Mouse (Mus musculus) limb, embryonic 12.5 days (tissue): Measurements from ENCODE around the gene Myog. TPM values are rescaled to one million over a fixed set of nuclear protein-coding genes. Genes with fewer than 3 reads are reported as not detected.

Experiments
- ATAC-seq: fragments of 200-750 bp; cut with Nextera tagmentation; 2 replicates; pipeline ENCODE4 v1.8.0; 2017; ENCODE audit warnings: low read depth, moderate TSS enrichment; ENCODE audit not compliant: insufficient number of reproducible peaks, insufficient read depth, low FRiP score, low TSS enrichment
- H3K27ac ChIP-seq: fragments of 300-500 bp; sonication (generic); 2 replicates; pipeline ENCODE4 v1.5.1; 2016; ENCODE audit warnings: mild to moderate bottlenecking, moderate library complexity
- H3K27me3 ChIP-seq: fragments of 300-500 bp; sonication (generic); 2 replicates; pipeline ENCODE4 v1.6.1; 2016; ENCODE audit warnings: mild to moderate bottlenecking, moderate library complexity
- H3K36me3 ChIP-seq: fragments of 300-500 bp; sonication (generic); 2 replicates; pipeline ENCODE4 v1.6.1; 2016; ENCODE audit warnings: mild to moderate bottlenecking, moderate library complexity
- H3K4me1 ChIP-seq: fragments of 300-500 bp; sonication (generic); replicated peaks from 2 replicates; pipeline ENCODE4 v1.6.1; 2016
- H3K4me2 ChIP-seq: fragments of 300-500 bp; sonication (generic); 2 replicates; pipeline ENCODE4 v1.6.1; 2016; ENCODE audit warnings: mild to moderate bottlenecking, moderate library complexity
- H3K4me3 ChIP-seq: fragments of 300-500 bp; sonication (generic); replicated peaks from 2 replicates; pipeline ENCODE4 v1.5.1; 2016; ENCODE audit warnings: mild to moderate bottlenecking
- H3K9ac ChIP-seq: fragments of 300-500 bp; sonication (generic); replicated peaks from 2 replicates; pipeline ENCODE4 v1.6.1; 2016; ENCODE audit warnings: mild to moderate bottlenecking, moderate library complexity
- H3K9me3 ChIP-seq: fragments of 300-500 bp; sonication (generic); 2 replicates; pipeline ENCODE4 v1.6.1; 2016; ENCODE audit warnings: mild to moderate bottlenecking, moderate library complexity
- WGBS: fragments of 180-500 bp; shearing (Covaris S2); methylation state at CpG from one replicate; pipeline ENCODE4 v1.1.7; 2016; 5-methylcytosine and 5-hydroxymethylcytosine counted together
- polyA plus RNA-seq: library from polyadenylated mRNA; unstranded; fragments of >200 nt; fragmentation: Nextera tagmentation; extraction: Ambion mirVana; gene quantifications from 2 replicates; pipeline ENCODE4 v1.2.1, GENCODE M21; 2016

The Myog gene
- polyA plus RNA-seq, 1 experiment from 2014 or later, result 108 TPM

DNA sequence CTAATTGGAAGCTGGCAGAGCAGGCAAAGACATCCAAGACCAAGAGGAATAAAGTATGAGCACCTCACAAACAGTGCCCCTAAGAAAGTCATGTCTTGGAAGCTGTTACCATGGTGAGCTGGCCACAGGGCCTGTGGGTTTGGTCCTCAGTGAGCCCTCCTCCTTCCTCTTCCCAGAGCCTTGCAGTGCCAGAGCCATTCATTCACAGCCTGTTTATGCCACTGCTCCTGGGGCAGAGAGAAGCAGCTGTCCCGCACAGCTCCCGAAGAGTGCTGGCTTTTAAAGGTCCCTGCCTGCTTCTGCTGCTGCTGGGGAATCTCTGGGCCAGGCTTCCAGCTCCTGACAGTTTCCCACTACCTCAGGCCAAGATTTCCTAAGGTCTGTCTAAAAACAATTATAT lies 24.0 kb upstream of the Myog start:
- Histone ChIP-seq H3K4me2 (no peak overlapping the region), H3K9ac (no peak overlapping the region), H3K36me3 (no peaks in the 10 kb centered on the region), H3K9me3 (peaks cover 5% of the 10 kb centered on the region; the same call in 1 of the 2 replicates), H3K27ac (no peak overlapping the region), H3K4me3 (no peak overlapping the region), H3K27me3 (no peaks in the 10 kb centered on the region), H3K4me1 (no peaks in the 10 kb centered on the region)
- WGBS, result 30% methylated on average over 2 of the region's 2 CpGs
- no peak for ATAC-seq

DNA sequence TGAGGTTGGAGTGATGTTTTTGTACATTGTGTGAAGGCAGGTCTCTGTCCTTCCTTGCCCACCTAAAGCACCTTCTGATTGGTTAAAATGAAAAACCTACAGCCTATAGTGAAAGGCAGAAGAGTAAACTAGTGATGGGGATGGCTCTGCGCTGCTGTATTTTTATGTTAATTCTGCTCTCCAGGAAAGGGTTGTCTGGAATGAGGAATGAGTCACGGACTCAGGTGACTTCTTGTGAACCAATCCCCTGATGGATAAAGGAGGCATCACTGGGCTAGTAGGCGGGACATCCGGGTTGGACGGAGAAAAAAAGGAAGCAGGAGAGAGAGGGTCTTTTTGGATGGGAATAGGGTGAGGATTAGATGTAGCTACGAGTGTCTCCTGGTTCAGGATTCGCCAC lies 19.8 kb upstream of the Myog start:
- Histone ChIP-seq H3K9ac (no peak overlapping the region), H3K4me3 (no peak overlapping the region), H3K36me3 (no peaks in the 10 kb centered on the region), H3K27ac (no peak overlapping the region), H3K9me3 (no peaks in the 10 kb centered on the region), H3K27me3 (no peaks in the 10 kb centered on the region), H3K4me2 (no peak overlapping the region), H3K4me1 (peaks cover 12% of the 10 kb centered on the region)
- no peak for ATAC-seq
- WGBS, result 73% methylated on average over 7 of the region's 7 CpGs

DNA sequence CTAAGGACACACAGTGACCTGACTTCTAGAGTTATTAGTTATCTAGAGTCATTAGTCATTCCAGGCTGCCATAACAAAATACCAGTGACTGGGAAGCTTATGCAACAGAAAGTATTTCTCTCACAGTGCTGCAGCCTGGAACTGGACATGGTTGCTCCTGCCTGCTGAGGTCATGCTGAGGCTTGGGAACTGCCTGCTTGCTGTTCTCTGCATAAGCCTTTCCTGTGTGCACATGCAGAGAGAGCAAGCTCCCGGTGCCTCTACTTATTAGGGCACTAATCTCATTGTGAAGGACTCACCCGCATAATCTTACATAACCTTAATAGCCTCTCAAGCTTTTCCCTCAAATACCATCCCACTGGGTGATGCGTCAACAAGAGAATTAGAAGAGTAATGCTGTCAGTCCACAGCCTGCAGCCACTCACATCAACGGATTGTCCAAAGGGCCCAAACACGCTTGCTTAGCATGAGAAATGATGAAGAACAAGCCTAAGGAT lies 17.0 kb upstream of the Myog start:
- H3K36me3 ChIP-seq, result no peaks in the 10 kb centered on the region
- H3K9ac ChIP-seq, result no peak overlapping the region
- H3K27me3 ChIP-seq, result no peaks in the 10 kb centered on the region
- no peaks in the 10 kb centered on the region for H3K9me3 ChIP-seq
- no peak overlapping the region for H3K4me3 ChIP-seq
- peaks cover 12% of the 10 kb centered on the region for H3K4me1 ChIP-seq
- WGBS, result 84% methylated on average over 5 of the region's 5 CpGs
- no peak overlapping the region for H3K27ac ChIP-seq
- H3K4me2 ChIP-seq, result no peak overlapping the region
- no peak for ATAC-seq

DNA sequence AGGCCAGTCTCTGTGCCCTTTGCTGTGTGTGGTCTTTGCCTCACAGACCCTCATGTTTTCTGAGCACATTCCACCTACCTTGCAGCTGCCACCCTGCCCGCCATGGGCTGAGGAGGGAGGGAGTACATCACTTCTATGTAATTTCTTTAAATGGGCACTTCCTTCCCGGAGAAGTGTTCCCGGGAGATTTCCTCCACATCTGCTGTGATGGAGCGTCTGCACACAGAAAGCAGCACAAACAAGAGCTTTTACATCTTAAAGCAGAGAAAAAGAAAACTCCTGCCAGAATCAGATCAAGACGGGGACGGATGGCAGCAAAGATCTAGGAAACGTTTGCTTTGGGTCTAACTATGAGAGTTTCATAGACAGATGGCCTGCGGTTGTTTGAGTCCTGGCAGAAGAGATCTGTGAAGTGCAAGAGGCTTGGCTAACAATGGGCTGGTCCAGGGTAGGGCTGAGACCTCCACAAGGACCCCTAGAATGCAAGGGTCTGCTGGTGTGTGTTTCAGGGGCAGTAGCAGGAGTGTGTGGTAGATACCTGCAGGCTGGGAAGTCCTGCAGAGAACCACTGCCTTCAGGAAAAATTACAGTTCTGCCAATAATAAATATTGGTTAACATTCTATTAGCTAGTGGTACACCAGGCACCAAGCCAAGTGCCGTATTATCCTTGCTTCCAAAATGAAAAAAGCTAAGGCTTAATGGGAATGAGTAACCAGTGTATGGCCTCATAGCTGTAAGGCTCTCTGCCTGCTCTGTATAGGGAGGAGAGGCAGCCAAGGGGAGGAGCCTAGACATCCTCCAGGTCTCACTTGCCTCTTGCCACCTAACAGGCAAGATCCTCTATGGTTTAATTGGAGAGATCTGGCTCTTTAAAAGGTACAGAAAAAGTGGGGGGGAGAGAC lies 16.0 kb upstream of the Myog start:
- Histone ChIP-seq H3K27me3 (no peaks in the 10 kb centered on the region), H3K4me3 (no peak overlapping the region), H3K9ac (no peak overlapping the region), H3K4me2 (no peak overlapping the region), H3K27ac (peak overlapping the region; percentile 50; the same call in 1 of the 2 replicates), H3K36me3 (no peaks in the 10 kb centered on the region), H3K9me3 (no peaks in the 10 kb centered on the region), H3K4me1 (peaks cover 12% of the 10 kb centered on the region)
- WGBS, result 57% methylated on average over 9 of the region's 9 CpGs
- no peak for ATAC-seq

DNA sequence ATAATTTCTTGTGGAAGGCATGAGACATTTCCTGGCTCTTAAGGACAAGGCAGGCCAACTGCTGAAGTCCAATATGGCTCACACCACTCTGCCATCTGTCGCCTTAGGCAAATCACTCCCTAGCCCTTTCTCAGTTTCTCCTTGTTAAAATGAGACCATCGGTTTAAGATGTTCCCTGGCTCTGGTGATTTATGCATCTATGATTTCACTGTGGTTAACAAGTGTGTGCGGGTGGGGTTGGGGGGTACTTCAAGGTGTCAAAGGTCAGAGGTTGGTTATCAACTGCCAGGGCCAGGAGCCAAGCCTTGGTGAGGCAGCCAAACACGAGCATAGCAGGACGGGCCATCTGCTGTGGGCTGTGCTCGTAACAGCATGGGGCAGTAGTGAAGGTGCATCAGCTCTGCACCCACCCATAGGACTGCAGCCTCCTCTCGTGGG lies 15.3 kb upstream of the Myog start:
- WGBS, result 61% methylated on average over 7 of the region's 7 CpGs

DNA sequence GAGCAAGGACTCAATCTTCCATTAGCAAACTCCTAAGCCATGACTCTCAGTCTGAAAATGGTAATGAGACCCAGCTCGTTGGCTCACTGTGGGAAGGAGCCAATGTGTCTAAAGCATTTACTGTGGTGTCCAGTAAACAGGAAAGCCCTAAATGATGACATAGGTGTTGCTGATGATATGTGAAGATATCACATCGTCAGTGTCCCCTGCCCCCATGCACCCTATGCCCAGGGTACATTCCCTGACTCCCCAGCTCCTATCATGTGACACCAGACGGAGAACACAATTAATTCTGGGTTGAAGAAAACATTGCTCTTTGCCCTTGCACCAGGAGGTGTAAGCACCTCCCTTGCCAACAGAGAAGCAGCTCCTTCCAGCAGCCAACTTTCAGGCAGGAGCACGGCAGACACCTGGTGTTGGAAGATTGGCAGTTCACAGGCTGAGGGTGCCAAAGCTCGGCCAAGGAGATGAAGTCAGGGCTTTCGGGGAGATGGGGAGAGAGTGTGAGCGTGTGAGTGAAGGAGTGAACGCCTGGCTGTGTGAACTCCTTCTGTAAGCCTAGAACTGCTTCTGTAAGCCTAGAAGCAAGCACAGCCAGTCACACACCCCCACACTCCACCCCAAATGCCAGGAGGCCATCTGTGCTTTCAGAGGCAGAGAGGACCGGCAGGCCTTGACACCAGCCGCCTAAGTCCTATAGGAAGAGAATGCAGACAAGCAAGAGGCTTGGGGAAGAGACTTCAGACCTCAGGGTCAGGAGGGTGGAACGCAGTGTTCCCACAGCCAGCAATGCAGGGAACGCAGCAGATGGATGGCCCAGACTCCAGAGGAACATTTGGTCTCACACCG lies 13.9 kb upstream of the Myog start:
- H3K9ac ChIP-seq, result no peak overlapping the region
- no peaks in the 10 kb centered on the region for H3K9me3 ChIP-seq
- H3K27ac ChIP-seq, result no peak overlapping the region
- H3K4me2 ChIP-seq, result no peak overlapping the region
- no peak for ATAC-seq
- 54% methylated on average over 13 of the region's 13 CpGs for WGBS
- H3K4me3 ChIP-seq, result no peak overlapping the region
- H3K27me3 ChIP-seq, result no peaks in the 10 kb centered on the region
- no peaks in the 10 kb centered on the region for H3K36me3 ChIP-seq
- peaks cover 12% of the 10 kb centered on the region for H3K4me1 ChIP-seq

More for the DNA sequence above, 15.3 kb upstream of the Myog start:
- Histone ChIP-seq H3K4me3 (no peak overlapping the region), H3K4me2 (no peak overlapping the region), H3K36me3 (no peaks in the 10 kb centered on the region), H3K4me1 (peaks cover 12% of the 10 kb centered on the region), H3K9ac (no peak overlapping the region), H3K27ac (no peak overlapping the region), H3K27me3 (no peaks in the 10 kb centered on the region), H3K9me3 (no peaks in the 10 kb centered on the region)
- no peak for ATAC-seq

DNA sequence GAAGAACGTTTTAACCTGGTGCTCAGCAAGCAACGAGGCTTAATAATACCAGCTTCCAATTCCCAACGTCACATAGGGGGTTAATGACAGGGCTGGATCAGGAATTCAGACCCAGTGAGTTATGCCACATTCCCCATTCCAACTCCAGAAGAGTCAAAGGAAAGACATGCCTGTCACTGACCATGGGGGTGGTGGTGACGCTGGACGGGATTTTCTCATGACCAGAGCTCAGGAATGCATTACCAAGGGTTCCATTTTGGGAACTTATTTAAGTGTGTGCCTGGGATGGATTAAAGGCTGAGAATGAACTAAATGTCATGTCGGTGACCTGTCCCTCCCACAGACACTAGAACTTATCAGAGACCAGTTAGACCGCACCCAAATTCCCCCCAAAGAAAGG lies 13.0 kb upstream of the Myog start:
- Histone ChIP-seq H3K4me3 (no peak overlapping the region), H3K27me3 (no peaks in the 10 kb centered on the region), H3K9me3 (no peaks in the 10 kb centered on the region), H3K9ac (no peak overlapping the region), H3K4me1 (peaks cover 12% of the 10 kb centered on the region), H3K36me3 (no peaks in the 10 kb centered on the region), H3K4me2 (no peak overlapping the region), H3K27ac (no peak overlapping the region)
- ATAC-seq, result no peak
- 72% methylated on average over 7 of the region's 7 CpGs for WGBS

DNA sequence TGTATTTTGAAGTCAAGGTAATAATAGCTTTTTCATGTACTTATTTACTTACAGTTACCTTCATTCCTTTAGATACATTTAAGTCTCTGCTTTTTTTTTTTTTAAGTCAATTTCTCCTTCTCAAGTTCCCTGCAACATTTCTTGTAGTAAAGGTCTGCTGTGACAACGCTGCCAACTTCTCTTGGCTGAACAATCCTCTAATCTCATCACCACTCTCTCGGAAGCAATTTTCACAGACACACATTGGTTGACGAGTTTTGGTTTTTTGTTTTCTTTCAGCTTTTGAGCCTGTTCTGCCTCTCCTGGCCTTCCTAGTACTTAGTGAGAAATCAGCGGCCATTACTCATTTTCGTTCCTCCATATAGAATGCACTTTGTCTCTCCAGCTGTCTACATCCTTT lies 9.6 kb upstream of the Myog start:
- Histone ChIP-seq H3K4me1 (no peaks in the 10 kb centered on the region), H3K36me3 (no peaks in the 10 kb centered on the region), H3K9me3 (no peaks in the 10 kb centered on the region), H3K27me3 (0 out of 2 replicates have a peak, but pooled peaks cover 2% of the 10 kb centered on the region), H3K4me2 (no peak overlapping the region), H3K9ac (no peak overlapping the region), H3K4me3 (no peak overlapping the region), H3K27ac (no peak overlapping the region)
- no peak for ATAC-seq
- 90% methylated on average over 5 of the region's 5 CpGs for WGBS

DNA sequence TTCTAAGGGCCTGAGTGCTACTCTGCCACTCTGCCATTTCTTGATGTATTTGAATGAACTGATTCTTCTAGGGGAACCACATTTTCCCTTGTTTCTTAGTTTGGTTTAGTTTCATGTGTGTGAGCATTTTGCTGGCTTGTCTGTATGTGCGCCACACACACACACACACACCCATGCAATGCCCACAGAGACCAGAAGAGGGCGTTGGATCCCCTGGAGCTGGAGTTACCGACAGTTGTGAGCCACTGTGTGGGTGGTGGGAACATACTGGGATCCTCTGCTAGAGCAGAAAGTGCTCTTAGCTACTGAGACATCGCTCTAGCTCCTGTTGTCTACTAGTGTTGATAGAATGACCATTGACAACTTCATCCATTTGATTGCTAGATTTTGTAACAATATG lies 8.2 kb upstream of the Myog start:
- no peak for ATAC-seq
- H3K9ac ChIP-seq, result no peak overlapping the region

DNA sequence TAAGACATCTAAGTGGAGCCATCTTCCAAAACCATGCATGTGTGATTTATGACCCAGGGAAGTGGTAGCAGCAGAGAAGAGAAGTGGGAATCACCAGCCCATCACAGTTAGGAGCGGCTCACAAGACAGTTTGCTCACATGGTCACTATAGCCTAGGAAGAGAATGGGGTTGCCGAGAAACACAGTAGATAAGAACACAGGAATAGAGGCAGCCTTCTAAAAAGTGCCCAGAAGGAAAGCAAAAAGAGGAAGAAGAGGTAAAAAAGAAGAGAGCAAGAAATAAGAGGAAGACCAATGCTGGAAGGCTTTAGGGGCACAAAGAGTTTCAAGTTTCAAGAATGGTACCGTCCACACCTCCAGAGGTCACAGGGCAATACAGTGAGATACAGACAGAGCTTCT lies 7.4 kb upstream of the Myog start:
- 0 out of 2 replicates have a peak, but pooled peaks cover 4% of the 10 kb centered on the region for H3K27me3 ChIP-seq
- ATAC-seq, result no peak
- no peaks in the 10 kb centered on the region for H3K9me3 ChIP-seq
- H3K27ac ChIP-seq, result no peak overlapping the region
- H3K9ac ChIP-seq, result no peak overlapping the region
- no peaks in the 10 kb centered on the region for H3K36me3 ChIP-seq
- H3K4me2 ChIP-seq, result no peak overlapping the region
- WGBS, result 63% methylated on average over 3 of the region's 3 CpGs
- H3K4me3 ChIP-seq, result no peak overlapping the region
- no peaks in the 10 kb centered on the region; the same call in 1 of the 2 replicates for H3K4me1 ChIP-seq

More for the DNA sequence above, 8.2 kb upstream of the Myog start:
- Histone ChIP-seq H3K36me3 (no peaks in the 10 kb centered on the region), H3K4me2 (no peak overlapping the region), H3K27me3 (0 out of 2 replicates have a peak, but pooled peaks cover 4% of the 10 kb centered on the region), H3K4me1 (no peaks in the 10 kb centered on the region; the same call in 1 of the 2 replicates), H3K9me3 (no peaks in the 10 kb centered on the region), H3K4me3 (no peak overlapping the region), H3K27ac (no peak overlapping the region)
- WGBS, result 66% methylated on average over 4 of the region's 4 CpGs

DNA sequence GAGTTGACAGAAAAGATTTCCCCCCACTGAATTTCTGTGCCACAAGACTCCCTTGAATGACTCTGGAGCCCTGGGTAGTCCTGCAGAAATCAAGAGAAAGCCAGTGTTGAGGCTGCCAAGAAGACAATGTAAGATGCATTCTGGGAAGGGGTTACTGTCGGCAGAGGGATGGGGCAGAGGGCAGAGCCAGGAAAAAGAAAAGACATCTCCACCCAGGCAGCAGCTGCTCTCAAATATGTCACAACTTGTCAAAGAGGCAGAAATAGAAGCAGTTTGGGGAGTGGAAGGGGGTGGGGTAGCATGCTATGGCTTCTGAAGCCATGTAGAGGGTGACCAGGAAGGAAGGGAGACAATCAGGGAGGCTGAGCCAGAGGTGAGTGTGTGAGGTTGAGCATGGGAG lies 6.7 kb upstream of the Myog start:
- no peaks in the 10 kb centered on the region; the same call in 1 of the 2 replicates for H3K4me1 ChIP-seq
- 0 out of 2 replicates have a peak, but pooled peaks cover 4% of the 10 kb centered on the region for H3K27me3 ChIP-seq
- no peaks in the 10 kb centered on the region for H3K36me3 ChIP-seq
- 41% methylated on average over 1 of the region's 1 CpGs for WGBS
- no peaks in the 10 kb centered on the region for H3K9me3 ChIP-seq
- no peak overlapping the region for H3K4me2 ChIP-seq
- H3K4me3 ChIP-seq, result no peak overlapping the region
- H3K9ac ChIP-seq, result no peak overlapping the region
- ATAC-seq, result no peak
- H3K27ac ChIP-seq, result no peak overlapping the region
